Mouse (Mus musculus): ENCODE data around the gene Sp140.
"Not testable (repeated sequence)": the region's sequence is repeated elsewhere in the genome, so short reads cannot be mapped to it uniquely, and the experiment has no call there.

DNA sequence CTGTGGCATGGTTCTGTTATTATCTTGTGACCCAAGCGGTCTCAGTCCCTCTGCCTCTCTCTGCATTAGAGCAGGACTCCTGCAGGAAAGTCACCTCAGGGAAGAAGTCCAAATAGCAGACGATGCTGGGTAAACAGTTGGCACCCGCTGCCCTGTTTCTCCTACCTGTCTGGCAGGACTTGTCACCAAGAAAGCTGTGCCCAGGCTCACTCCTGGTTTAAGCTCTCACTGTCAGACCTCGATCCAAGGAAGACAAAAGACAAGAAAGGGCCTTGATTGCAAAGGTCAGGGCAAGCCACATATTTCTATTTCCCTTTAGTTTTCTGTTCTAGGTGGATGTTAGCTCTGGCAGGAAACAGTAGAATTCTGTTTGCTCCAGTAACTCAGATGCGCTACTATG, 50.3 kb downstream of the Sp140 start:
- not testable (repeated sequence) for TF ChIP-seq CTCF (IDR thresholded peaks at IDR 0.05; ENCODE audit: low read depth); EP300 (optimal IDR thresholded peaks at IDR 0.05)
